Mouse (Mus musculus) frontal cortex, adult 2 months (tissue): Measurements from ENCODE around the gene Actl7a. TPM values are rescaled to one million over a fixed set of nuclear protein-coding genes. Genes with fewer than 3 reads are reported as not detected.

ENCODE experiments used
- DNase-seq, 2 experiments: peaks; one replicate each; pipeline ENCODE4 v3.0.0; 2022; ENCODE audit warnings: low spot score in 1 of 2; ENCODE audit errors: extremely low spot score in 1 of 2
- polyA plus RNA-seq: library from polyadenylated mRNA; depleted of rRNA; stranded (reverse); fragments of >200 nt; gene quantifications from 2 replicates; pipeline ENCODE4 v1.2.3, GENCODE M21; 2012; rRNA removed

The Actl7a gene
- polyA plus RNA-seq, 1 experiment = not detected

DNA sequence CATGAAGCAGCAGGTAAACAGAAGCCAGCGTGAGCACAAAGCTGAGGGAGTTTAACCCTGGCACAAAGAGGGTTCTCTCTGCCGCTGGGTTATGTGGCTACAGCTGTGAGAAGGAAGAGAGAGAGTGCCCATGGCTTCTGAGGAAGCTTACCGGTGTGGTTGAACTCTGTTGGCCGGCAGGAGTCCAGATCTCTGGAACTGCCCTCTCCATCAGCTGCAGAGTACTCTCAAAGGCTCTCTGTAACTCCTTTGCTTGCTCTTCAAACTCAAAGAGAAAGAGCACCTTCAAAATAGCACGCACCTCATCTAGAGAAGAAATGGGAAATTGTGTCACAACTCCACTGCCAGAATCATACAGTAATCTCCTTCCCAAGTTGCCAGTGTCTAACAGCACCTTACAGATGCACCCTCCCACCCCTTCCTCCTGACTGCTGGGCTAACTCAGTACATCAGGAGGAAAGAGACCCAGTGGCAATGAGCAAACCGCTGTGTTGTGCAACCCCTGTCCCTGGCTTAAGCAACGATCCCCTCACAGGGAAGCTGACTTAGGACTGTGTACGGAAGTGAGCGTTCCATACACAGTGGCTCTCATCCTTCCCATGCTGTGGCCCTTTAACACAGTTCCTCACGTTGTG is 13.9 kb downstream of the Actl7a start:
- DNase-seq = no peak

DNA sequence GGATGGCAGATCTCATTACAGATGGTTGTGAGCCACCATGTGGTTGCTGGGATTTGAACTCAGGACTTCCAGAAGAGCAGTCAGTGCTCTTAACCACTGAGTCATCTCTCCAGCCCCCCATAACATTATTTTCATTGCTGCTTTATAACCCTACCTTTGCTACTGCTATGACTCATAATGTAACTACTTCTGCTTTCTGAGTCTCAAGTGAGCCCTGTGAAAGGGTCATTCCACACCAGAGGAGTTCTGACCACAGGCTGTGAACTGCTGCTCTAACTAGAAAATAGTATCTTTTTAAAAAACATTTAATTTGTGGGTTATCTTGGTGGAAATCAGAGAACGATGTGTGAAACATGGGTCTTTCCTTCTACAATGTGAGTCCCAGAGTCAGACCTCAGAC is 14.5 kb downstream of the Actl7a start:
- no peak for DNase-seq

DNA sequence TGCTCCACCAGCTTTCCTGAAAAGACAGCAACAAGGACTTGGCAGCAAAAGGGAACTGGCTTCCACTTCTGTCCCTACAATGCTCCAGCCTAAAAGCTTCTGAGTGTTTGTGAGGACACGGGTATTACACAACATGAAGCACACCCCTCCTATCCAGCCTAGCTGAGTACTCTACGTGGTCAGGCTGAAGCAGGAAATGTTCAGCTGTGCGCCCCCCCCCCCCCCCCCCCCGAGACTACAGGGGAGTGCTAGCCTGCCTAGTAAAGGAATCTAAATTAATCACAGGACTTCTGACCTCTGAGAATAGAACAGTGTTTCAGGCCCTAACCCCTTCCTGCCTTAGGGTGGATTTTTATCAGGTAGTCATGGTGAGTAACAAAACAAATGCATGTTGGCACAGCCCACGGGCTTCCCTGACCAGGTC is 24.7 kb downstream of the Actl7a start:
- no peak for DNase-seq

DNA sequence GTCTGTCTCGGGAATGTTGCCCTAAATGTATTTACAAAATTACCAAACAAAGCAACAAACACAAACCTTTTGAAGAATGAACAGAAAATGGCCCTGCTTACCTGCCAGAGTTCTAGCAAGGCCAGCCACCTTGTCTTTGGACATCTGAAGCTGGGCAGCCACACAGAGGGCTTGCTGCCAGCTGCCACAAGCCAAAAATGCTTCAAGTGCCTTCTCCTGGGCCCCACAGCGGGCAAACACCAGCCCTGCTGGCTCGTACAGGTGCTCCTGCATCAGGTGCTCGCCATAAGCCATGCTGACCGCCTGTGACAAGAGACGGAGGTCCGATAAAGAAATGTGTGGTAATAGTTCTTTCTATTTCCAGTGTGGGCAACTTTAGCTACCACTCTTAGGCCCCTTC is 25.7 kb downstream of the Actl7a start:
- DNase-seq = no peak

DNA sequence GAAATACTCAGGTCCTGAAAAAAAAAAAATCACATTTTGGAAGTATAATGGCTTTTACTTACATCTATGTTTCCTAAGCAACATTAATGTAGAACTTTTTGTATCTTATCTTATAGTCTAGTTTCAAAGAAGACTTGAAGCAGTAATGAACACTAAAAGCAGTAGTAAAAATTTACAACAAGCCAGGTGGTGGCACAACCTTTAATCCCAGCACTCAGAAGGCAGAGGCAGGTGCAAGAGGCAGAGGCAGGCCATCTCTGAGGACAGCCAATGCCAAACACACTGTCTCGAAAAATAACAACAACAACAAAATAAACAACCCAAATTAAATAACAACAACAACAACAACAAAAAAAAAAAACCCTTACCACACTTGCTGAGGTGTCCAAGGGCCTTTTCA is 27.9 kb downstream of the Actl7a start:
- DNase-seq = no peak

DNA sequence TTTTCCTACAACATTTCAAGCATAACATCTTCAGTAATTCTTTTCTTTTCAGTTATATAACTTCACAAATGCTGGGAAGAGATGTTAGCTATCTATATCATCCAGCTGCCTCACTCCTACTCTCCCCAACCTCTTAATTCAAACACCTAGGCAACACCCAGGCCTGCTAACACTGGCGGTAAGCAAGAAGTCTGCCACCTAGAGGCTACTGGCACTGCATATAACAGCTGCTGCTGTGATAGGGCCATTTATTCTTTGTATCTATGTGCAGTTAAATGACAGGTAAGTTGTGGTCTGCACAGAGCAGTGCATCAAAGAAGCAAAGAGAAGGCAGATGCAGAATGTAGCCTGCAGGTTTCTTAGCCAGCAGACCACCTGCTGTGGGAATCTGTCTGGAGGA is 48.2 kb downstream of the Actl7a start:
- peak; percentile 18 to 39 for DNase-seq

Other genes with a start within 250 kb of the Actl7a start
- gene Gm26657, start 3.3 kb upstream of the Actl7a start, polyA plus RNA-seq = not detected in 2 replicates
- 0.06 and 0.11 TPM in 2 replicates for gene Actl7b, start 2.0 kb upstream of the Actl7a start, polyA plus RNA-seq
- 65.2 and 67.4 TPM in 2 replicates for gene Elp1, start 58.9 kb downstream of the Actl7a start, polyA plus RNA-seq
- gene Fam206a, start 58.9 kb downstream of the Actl7a start, polyA plus RNA-seq = 12.3 and 12.5 TPM in 2 replicates
- 21.6 and 23.9 TPM in 2 replicates for gene Ctnnal1, start 121.8 kb downstream of the Actl7a start, polyA plus RNA-seq
- 13.7 and 14.1 TPM in 2 replicates for gene Tmem245, start 204.0 kb downstream of the Actl7a start, polyA plus RNA-seq
- 78.7 and 79.7 TPM in 2 replicates for gene Frrs1l, start 247.0 kb downstream of the Actl7a start, polyA plus RNA-seq